Mouse (Mus musculus) stomach, embryonic 16.5 days (tissue): ENCODE results near the gene Pafah1b2. TPM values are rescaled to one million over a fixed set of nuclear protein-coding genes. Genes with fewer than 3 reads are reported as not detected.

Experiments
- ATAC-seq: fragments of 200-750 bp; cut with Nextera tagmentation; 2 replicates; pipeline ENCODE4 v1.8.0; 2017; ENCODE audit warnings: moderate number of reproducible peaks, moderate TSS enrichment; ENCODE audit not compliant: insufficient read depth, low FRiP score
- H3K27ac ChIP-seq: fragments of 300-500 bp; sonication (generic); 2 replicates; pipeline ENCODE4 v1.5.1; 2014; ENCODE audit warnings: low read length
- H3K27me3 ChIP-seq: fragments of 300-500 bp; sonication (generic); 2 replicates; pipeline ENCODE4 v1.6.1; 2014; ENCODE audit warnings: low read length, control low read depth, mixed read lengths; ENCODE audit not compliant: control insufficient read depth, insufficient read depth
- H3K36me3 ChIP-seq: fragments of 300-500 bp; sonication (generic); 2 replicates; pipeline ENCODE4 v1.6.1; 2014; ENCODE audit warnings: low read length; ENCODE audit not compliant: control insufficient read depth, insufficient read depth
- H3K4me1 ChIP-seq: fragments of 300-500 bp; sonication (generic); 2 replicates; pipeline ENCODE4 v1.6.1; 2014; ENCODE audit warnings: low read length, control low read depth, mixed read lengths; ENCODE audit not compliant: control insufficient read depth, insufficient read depth
- H3K4me2 ChIP-seq: fragments of 300-500 bp; sonication (generic); 2 replicates; pipeline ENCODE4 v1.6.1; 2014; ENCODE audit warnings: low read depth, low read length, mixed read lengths
- H3K4me3 ChIP-seq: fragments of 300-500 bp; sonication (generic); replicated peaks from 2 replicates; pipeline ENCODE4 v1.5.1; 2014; ENCODE audit warnings: mild to moderate bottlenecking, low read length
- H3K9ac ChIP-seq: fragments of 300-500 bp; sonication (generic); 2 replicates; pipeline ENCODE4 v1.6.1; 2014; ENCODE audit warnings: low read length
- H3K9me3 ChIP-seq: fragments of 300-500 bp; sonication (generic); replicated peaks from 2 replicates; pipeline ENCODE4 v1.6.1; 2016; ENCODE audit warnings: low read length, control low read depth; ENCODE audit not compliant: control insufficient read depth
- WGBS: fragments of 180-500 bp; shearing (Covaris S2); extraction: QIAGEN DNeasy Blood & Tissue Kit; methylation state at CpG from one replicate; pipeline ENCODE4 v1.1.7; 2014; 5-methylcytosine and 5-hydroxymethylcytosine counted together
- polyA plus RNA-seq: library from polyadenylated mRNA; unstranded; fragments of >200 nt; fragmentation: Nextera tagmentation; extraction: Ambion mirVana; gene quantifications from 2 replicates; pipeline ENCODE4 v1.2.1, GENCODE M21; 2015

Gene Pafah1b2
- 143 and 152 TPM in 2 replicates for polyA plus RNA-seq

- ATAC-seq = peak; percentile 91
- Histone ChIP-seq H3K4me2 (peak within 1 kb of the TSS; percentile 85), H3K4me3 (peak within 1 kb of the TSS; percentile 97), H3K36me3 (no peaks in the 10 kb centered on the region), H3K9ac (peak within 1 kb of the TSS; percentile 98), H3K27ac (peak within 1 kb of the TSS; percentile 93), H3K9me3 (no peaks in the 10 kb centered on the region), H3K4me1 (peaks cover 41% of the 10 kb centered on the region), H3K27me3 (no peaks in the 10 kb centered on the region)
- 3% methylated on average over 62 of the region's 78 CpGs for WGBS
Measured at GRCm38 (mm10) chr9:46012091-46013008, at the start of gene Pafah1b2, which contains the start of gene Sik3. TSS of gene Pafah1b2 (minus strand) at chr9:46012690. TSS of gene Sik3 (plus strand) at chr9:46012820.

DNA sequence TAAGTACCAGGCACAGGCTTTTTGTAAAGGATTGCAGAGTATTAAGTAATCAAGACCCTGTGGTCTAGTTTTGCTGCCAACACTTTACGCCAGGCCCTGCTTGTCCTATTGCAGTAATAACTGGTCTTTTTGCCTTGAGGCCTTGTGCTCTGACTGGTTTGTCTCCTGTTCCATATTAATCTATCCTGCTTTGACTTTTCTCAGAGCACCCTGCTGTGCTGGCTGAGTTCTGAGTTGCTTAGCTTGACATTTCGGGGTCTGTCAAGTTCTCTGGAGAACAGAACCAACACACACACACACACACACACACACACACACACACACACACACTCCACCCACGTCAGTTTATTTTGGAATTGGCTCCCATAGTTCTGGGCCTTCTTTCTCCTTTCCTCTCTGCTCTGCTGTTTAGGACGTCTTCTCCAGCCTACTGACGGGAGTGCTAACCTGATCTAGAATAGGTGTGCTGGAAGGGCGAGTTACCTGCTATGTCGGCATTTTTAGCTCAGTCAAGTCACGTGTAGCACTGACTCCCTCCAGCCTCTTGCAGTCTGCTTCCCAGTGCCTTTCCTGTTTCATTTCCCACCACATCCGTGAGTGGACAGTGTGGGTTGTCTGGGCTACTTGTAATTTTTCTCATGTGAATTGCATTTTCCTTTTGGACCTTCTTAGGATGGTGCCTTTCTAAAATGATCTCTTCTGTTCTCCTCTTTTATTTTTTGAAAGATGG is 49.4 kb upstream of the Pafah1b2 start:
- Histone ChIP-seq H3K4me3 (no peak overlapping the region), H3K9ac (no peak overlapping the region), H3K9me3 (no peaks in the 10 kb centered on the region), H3K4me2 (no peak overlapping the region), H3K4me1 (peaks cover 3% of the 10 kb centered on the region; the same call in 1 of the 2 replicates), H3K36me3 (no peaks in the 10 kb centered on the region), H3K27ac (no peak overlapping the region), H3K27me3 (no peaks in the 10 kb centered on the region)
- 65% methylated on average over 9 of the region's 9 CpGs for whole genome bisulfite sequencing
- no peak for ATAC-seq

- no peak overlapping the region for H3K4me2 ChIP-seq
- no peaks in the 10 kb centered on the region for H3K27me3 ChIP-seq
- no peak overlapping the region for H3K9ac ChIP-seq
- 83% methylated on average over 2 of the region's 2 CpGs for WGBS
- no peak for ATAC-seq
- H3K27ac ChIP-seq = no peak overlapping the region
- no peak overlapping the region for H3K4me3 ChIP-seq
- no peaks in the 10 kb centered on the region for H3K9me3 ChIP-seq
- H3K4me1 ChIP-seq = no peaks in the 10 kb centered on the region
- H3K36me3 ChIP-seq = no peaks in the 10 kb centered on the region
Measured at GRCm38 (mm10) chr9:46060249-46060648, 47.8 kb upstream of the Pafah1b2 start.

DNA sequence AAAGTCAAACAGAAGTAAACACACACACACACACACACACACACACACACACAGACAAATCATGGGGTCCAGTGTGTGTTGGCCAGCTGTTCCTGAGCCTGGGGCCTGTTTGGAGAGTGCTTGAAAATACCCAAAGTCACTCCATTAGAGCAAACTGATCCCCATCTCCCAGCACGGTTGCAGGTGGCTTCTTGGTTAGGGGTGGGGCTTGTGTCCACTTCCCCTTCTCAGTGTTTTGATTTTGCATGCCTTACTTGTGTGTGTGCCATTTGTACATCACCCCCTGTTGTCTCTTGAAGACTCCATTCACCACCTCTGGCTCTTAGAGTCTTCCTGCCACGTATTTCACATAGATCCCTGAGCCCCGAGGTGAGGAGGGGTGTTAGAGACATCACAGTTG is 45.6 kb upstream of the Pafah1b2 start:
- no peak for ATAC-seq
- Histone ChIP-seq H3K4me2 (no peak overlapping the region), H3K4me1 (no peaks in the 10 kb centered on the region), H3K9ac (no peak overlapping the region), H3K36me3 (no peaks in the 10 kb centered on the region), H3K9me3 (no peaks in the 10 kb centered on the region), H3K27me3 (no peaks in the 10 kb centered on the region), H3K4me3 (no peak overlapping the region), H3K27ac (no peak overlapping the region)
- 71% methylated on average over 3 of the region's 3 CpGs for WGBS

DNA sequence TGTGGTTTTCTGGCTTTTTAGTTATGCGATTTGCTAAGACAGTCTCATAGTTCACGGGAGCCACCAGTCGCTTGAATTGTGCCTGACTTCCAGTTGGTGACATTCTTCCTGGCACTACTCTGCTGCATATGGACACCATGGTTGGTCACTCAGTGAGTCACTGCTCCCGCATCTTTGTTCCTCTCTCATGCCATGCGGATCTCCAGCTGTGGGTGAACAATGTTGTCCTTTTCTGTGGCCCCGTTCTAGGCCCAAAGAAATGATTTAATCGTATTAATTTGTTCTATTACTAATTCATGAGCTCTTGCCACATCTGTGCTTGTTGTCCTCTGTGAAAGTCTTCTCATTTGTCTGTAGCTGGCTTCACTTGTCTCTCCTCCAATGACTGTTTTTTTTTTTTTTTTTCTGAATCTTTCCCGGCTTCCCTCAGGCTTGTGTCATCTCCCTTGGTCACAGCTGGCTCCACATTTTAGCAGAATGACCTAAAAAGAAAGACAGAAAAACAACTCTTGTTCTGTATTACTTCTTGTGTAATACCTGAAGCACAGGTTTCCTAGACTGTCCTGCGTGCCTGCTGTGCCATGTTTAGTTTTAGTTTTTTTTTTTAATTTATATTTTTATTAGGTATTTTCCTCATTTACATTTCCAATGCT is 40.6 kb upstream of the Pafah1b2 start:
- Histone ChIP-seq H3K27ac (no peak overlapping the region), H3K9ac (no peak overlapping the region), H3K4me3 (no peak overlapping the region), H3K4me1 (peaks cover 5% of the 10 kb centered on the region; the same call in 1 of the 2 replicates), H3K36me3 (no peaks in the 10 kb centered on the region), H3K9me3 (no peaks in the 10 kb centered on the region), H3K4me2 (no peak overlapping the region), H3K27me3 (no peaks in the 10 kb centered on the region)
- WGBS = 88% methylated on average over 9 of the region's 9 CpGs
- ATAC-seq = no peak

DNA sequence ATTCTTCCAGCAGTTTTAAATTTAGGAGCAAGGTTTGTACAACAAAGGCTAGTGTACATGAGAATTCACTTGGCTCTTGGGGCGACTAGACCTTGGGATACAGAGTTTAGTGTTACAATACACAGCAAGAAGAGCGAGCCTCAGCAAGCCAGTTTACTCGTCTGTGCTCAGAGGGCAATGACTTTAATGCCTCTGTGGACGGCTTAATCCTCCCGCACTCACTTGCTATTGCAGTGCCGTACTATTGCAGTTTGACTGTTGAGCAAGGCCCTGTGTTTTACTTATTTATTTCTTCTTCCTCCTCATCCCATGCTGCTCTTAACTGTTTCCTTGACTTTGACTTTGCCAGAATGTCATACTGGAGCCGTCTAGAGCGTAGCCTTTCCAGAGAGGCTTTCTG is 37.7 kb upstream of the Pafah1b2 start:
- no peak for ATAC-seq
- no peak overlapping the region for H3K4me2 ChIP-seq
- no peaks in the 10 kb centered on the region for H3K27me3 ChIP-seq
- no peak overlapping the region for H3K4me3 ChIP-seq
- H3K36me3 ChIP-seq = no peaks in the 10 kb centered on the region
- WGBS = 72% methylated on average over 8 of the region's 8 CpGs
- H3K9ac ChIP-seq = no peak overlapping the region
- peaks cover 5% of the 10 kb centered on the region; the same call in 1 of the 2 replicates for H3K4me1 ChIP-seq
- H3K9me3 ChIP-seq = no peaks in the 10 kb centered on the region
- H3K27ac ChIP-seq = no peak overlapping the region

- Histone ChIP-seq H3K27ac (no peak overlapping the region), H3K4me2 (no peak overlapping the region), H3K4me3 (no peak overlapping the region), H3K36me3 (no peaks in the 10 kb centered on the region), H3K27me3 (no peaks in the 10 kb centered on the region), H3K9ac (no peak overlapping the region), H3K4me1 (peaks cover 5% of the 10 kb centered on the region; the same call in 1 of the 2 replicates), H3K9me3 (no peaks in the 10 kb centered on the region)
- 59% methylated on average over 7 of the region's 7 CpGs for WGBS
- ATAC-seq = no peak
Measured at GRCm38 (mm10) chr9:46049525-46049924, 37.0 kb upstream of the Pafah1b2 start.

- Histone ChIP-seq H3K4me1 (peaks cover 5% of the 10 kb centered on the region; the same call in 1 of the 2 replicates), H3K9ac (no peak overlapping the region), H3K27ac (no peak overlapping the region), H3K27me3 (no peaks in the 10 kb centered on the region), H3K9me3 (no peaks in the 10 kb centered on the region), H3K36me3 (no peaks in the 10 kb centered on the region), H3K4me2 (no peak overlapping the region), H3K4me3 (no peak overlapping the region)
- WGBS = 77% methylated on average over 11 of the region's 11 CpGs
- ATAC-seq = no peak
Measured at GRCm38 (mm10) chr9:46046724-46047517, 34.4 kb upstream of the Pafah1b2 start.
